Mouse (Mus musculus): ENCODE results near the gene Gcc1. TPM values are rescaled to one million over a fixed set of nuclear protein-coding genes. Genes with fewer than 3 reads are reported as not detected.

Gene Gcc1
- polyA plus RNA-seq, 1 experiment from 2014 or later: 10.4 TPM

DNA sequence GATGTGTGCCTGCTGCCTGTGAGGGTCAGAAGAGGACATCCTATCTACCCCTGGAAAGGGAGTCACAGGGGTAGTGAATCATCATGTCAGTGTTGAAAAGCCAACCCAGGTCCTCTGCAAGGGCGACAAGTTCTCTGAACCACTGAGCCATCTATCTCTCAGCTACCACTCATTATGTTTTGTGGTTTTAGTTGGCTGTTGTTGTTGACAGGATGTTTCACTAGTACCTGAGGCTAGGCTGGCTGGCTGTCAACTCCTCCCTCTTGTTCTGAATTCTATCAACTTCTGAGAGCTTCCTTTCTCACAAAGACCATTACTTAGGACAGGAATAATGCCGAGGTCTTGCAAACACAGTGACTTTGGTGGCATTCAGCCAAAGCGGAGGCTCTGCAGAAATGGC, 43.0 kb downstream of the Gcc1 start:
- no peaks in the 10 kb centered on the region for H3K27me3 ChIP-seq (replicated peaks; ENCODE audit: control insufficient read depth, insufficient read depth, low read length)
- no peaks in the 10 kb centered on the region for H3K9me3 ChIP-seq (ENCODE audit: control insufficient read depth, low read length)
- ATAC-seq: no peak
- H3K4me2 ChIP-seq (ENCODE audit: low read length): no peak overlapping the region
- no peak overlapping the region for H3K27ac ChIP-seq (ENCODE audit: low read depth, low read length)
- no peaks in the 10 kb centered on the region for H3K36me3 ChIP-seq (ENCODE audit: control insufficient read depth, insufficient read depth, low read length)
- H3K9ac ChIP-seq (ENCODE audit: low read depth, low read length): no peak overlapping the region
- 89% methylated on average over 3 of the region's 3 CpGs for WGBS
- no peaks in the 10 kb centered on the region for H3K4me1 ChIP-seq (ENCODE audit: control insufficient read depth, insufficient read depth, low read depth, low read length)
- H3K4me3 ChIP-seq (ENCODE audit: low read length): no peak overlapping the region

DNA sequence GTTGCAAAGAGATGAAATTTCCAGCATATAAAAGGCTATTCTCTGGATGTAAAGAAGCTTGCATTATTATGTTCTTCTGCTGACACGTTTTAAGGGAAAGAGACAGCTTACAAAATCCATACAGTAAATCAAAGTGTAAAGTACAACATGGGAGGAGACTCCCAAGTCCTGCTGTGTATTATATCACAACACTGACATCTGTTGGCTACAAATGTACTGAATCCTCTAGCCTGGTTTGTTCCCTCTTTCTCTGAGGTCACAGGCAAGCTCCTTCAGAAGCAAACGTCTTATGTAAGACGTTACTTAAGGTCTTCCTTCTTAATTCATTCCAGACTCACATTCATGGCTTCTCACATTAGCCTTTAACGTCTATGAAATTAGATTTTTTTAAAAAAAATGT, 46.2 kb downstream of the Gcc1 start:
- no peak overlapping the region for H3K4me2 ChIP-seq (ENCODE audit: low read length)
- H3K9ac ChIP-seq (ENCODE audit: low read depth, low read length): no peak overlapping the region
- H3K27me3 ChIP-seq (replicated peaks; ENCODE audit: control insufficient read depth, insufficient read depth, low read length): no peaks in the 10 kb centered on the region
- 69% methylated on average over 4 of the region's 4 CpGs for WGBS
- ATAC-seq: no peak
- H3K27ac ChIP-seq (ENCODE audit: low read depth, low read length): no peak overlapping the region
- H3K36me3 ChIP-seq (ENCODE audit: control insufficient read depth, insufficient read depth, low read length): no peaks in the 10 kb centered on the region
- H3K4me1 ChIP-seq (ENCODE audit: control insufficient read depth, insufficient read depth, low read depth, low read length): no peaks in the 10 kb centered on the region
- H3K9me3 ChIP-seq (ENCODE audit: control insufficient read depth, low read length): no peaks in the 10 kb centered on the region
- no peak overlapping the region for H3K4me3 ChIP-seq (ENCODE audit: low read length)

DNA sequence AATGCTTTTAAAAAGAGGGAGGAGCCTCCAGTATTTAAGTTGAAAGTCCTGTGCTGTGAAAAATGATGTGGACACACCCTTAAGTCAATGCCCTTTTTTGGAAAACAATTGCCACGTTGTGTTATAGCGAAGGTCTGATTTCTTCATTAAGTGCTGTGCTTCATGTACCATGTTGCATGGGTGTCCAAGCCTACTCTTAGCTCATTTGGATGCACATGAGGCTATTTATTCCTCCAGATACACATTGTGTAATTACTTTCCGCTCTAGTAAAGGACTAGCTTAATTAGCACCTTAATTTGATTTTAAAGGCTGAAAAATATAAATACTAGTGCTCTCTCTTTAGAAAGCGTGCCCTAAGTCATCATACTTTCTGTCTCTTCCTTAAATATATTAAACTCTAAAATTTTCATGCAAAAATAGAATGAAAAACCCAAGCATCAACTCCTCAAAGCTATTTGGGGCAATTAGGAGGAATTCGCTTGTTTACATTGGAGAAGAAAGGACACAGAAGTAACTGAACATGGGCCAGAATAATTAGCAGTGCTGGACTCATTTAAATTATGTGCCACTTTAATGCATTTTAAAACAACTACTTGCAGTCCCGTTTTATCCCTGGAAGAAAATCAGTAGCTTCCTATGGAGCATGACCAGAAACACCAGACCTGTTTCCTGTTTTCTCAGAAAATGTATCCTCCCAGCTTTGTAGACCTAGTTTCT, 58.1 kb downstream of the Gcc1 start:
- Histone ChIP-seq H3K4me1 (ENCODE audit: control insufficient read depth, insufficient read depth, low read depth, low read length) (no peaks in the 10 kb centered on the region), H3K9ac (ENCODE audit: low read depth, low read length) (no peak overlapping the region), H3K27me3 (replicated peaks; ENCODE audit: control insufficient read depth, insufficient read depth, low read length) (no peaks in the 10 kb centered on the region), H3K4me3 (ENCODE audit: low read length) (no peak overlapping the region), H3K27ac (ENCODE audit: low read depth, low read length) (no peak overlapping the region), H3K9me3 (ENCODE audit: control insufficient read depth, low read length) (no peaks in the 10 kb centered on the region), H3K4me2 (ENCODE audit: low read length) (no peak overlapping the region), H3K36me3 (ENCODE audit: control insufficient read depth, insufficient read depth, low read length) (no peaks in the 10 kb centered on the region)
- WGBS: 67% methylated on average over 6 of the region's 6 CpGs
- ATAC-seq: no peak

DNA sequence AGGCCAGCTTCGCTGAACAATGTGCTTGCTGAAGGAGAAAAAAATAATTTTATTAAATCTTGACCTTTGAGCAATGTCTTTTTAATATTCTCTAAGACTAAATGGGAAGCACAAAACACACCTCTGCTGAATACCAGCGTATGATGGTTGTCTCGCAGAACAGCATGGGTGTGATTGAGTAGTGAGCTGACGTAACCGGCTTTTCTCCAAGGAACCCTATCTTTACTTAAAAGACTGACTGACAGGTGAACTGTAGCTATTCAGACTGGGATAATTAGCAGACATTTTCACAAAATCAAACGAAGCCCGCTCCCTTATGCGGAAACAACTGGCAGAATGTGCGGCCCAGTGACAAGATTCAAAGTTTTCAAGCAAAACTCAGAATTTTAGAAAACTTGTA, 60.6 kb downstream of the Gcc1 start:
- 84% methylated on average over 9 of the region's 9 CpGs for WGBS
- H3K4me3 ChIP-seq (ENCODE audit: low read length): no peak overlapping the region
- H3K4me1 ChIP-seq (ENCODE audit: control insufficient read depth, insufficient read depth, low read depth, low read length): no peaks in the 10 kb centered on the region
- H3K4me2 ChIP-seq (ENCODE audit: low read length): no peak overlapping the region
- H3K36me3 ChIP-seq (ENCODE audit: control insufficient read depth, insufficient read depth, low read length): no peaks in the 10 kb centered on the region
- H3K9me3 ChIP-seq (ENCODE audit: control insufficient read depth, low read length): no peaks in the 10 kb centered on the region
- ATAC-seq: no peak
- H3K9ac ChIP-seq (ENCODE audit: low read depth, low read length): no peak overlapping the region
- no peaks in the 10 kb centered on the region for H3K27me3 ChIP-seq (replicated peaks; ENCODE audit: control insufficient read depth, insufficient read depth, low read length)
- no peak overlapping the region for H3K27ac ChIP-seq (ENCODE audit: low read depth, low read length)

Other genes starting within 250 kb of the Gcc1 start
- 15.0 and 18.2 TPM in 2 replicates for gene Zfp800, start 30.4 kb downstream of the Gcc1 start, polyA plus RNA-seq (2015; fragmentation: Nextera tagmentation; extraction: Ambion mirVana)
- gene Arf5, start 4.8 kb downstream of the Gcc1 start, polyA plus RNA-seq (2015; fragmentation: Nextera tagmentation; extraction: Ambion mirVana): 450 and 472 TPM in 2 replicates
- gene Fscn3, start 601 bp downstream of the Gcc1 start, polyA plus RNA-seq (2015; fragmentation: Nextera tagmentation; extraction: Ambion mirVana): not detected in 2 replicates
- gene Pax4, start 21.0 kb upstream of the Gcc1 start, polyA plus RNA-seq (2015; fragmentation: Nextera tagmentation; extraction: Ambion mirVana): 0.29 TPM in 1 of 2 replicates, not detected in the other
- 69.7 and 84.6 TPM in 2 replicates for gene Snd1, start 46.7 kb upstream of the Gcc1 start, polyA plus RNA-seq (2015; fragmentation: Nextera tagmentation; extraction: Ambion mirVana)

Measured in hindbrain, embryonic 16.5 days (tissue).